Mouse (Mus musculus): Measurements from ENCODE around the gene Mecr.

GRCm38 (mm10) chr4:131831546-131832045 is 11.7 kb upstream of the Mecr start:
- TF ChIP-seq POLR2A (IDR thresholded peaks at IDR 0.05; ENCODE audit: insufficient read length, low read depth) (no peak), POLR2AphosphoS2 (IDR thresholded peaks at IDR 0.05; ENCODE audit: insufficient read length, low read depth) (no peak), SRF (IDR thresholded peaks at IDR 0.05; ENCODE audit: control insufficient read depth, insufficient read length, low read depth) (no peak), E2F4 (IDR thresholded peaks at IDR 0.05; ENCODE audit: insufficient read depth) (no peak), CEBPB (IDR thresholded peaks at IDR 0.05; ENCODE audit: insufficient read depth, poor library complexity, severe bottlenecking) (no peak), USF1 (IDR thresholded peaks at IDR 0.05; ENCODE audit: low read depth) (no peak)
